Mouse (Mus musculus) lung, postnatal 0 days (tissue): Measurements from ENCODE around the gene Fam229a.

ENCODE experiments used
- CTCF ChIP-seq: IDR thresholded peaks from 2 replicates; pipeline ENCODE4 v1.5.1; 2016; ENCODE audit warnings: antibody characterized with exemption, mild to moderate bottlenecking
- EP300 ChIP-seq: IDR thresholded peaks from 2 replicates; pipeline ENCODE4 v1.6.1; 2016; ENCODE audit warnings: antibody characterized with exemption, mild to moderate bottlenecking, control low read depth

GRCm38 (mm10) chr4:129518519-129518918, 27.5 kb downstream of the Fam229a start:
- no peak for TF ChIP-seq CTCF
- TF ChIP-seq EP300 = no peak
